Mouse (Mus musculus) ovary, postnatal 10 days (tissue): ENCODE measurements around the gene Rtbdn.

Experiments
- DNase-seq: peaks from one replicate; pipeline ENCODE4 v3.0.0; 2022; ENCODE audit warnings: low spot score

Rtbdn gene

GRCm38 (mm10) chr8:84980622-84981358, 34.0 kb downstream of the Rtbdn start:
- DNase-seq: no peak

GRCm38 (mm10) chr8:84981644-84982498, 35.1 kb downstream of the Rtbdn start:
- DNase-seq: no peak

GRCm38 (mm10) chr8:84982499-84983011, 35.8 kb downstream of the Rtbdn start:
- no peak for DNase-seq

- no peak for DNase-seq
These were observed 37.7 kb downstream of the Rtbdn start for GRCm38 (mm10) chr8:84984294-84985048.

- DNase-seq: no peak
These were observed 38.4 kb downstream of the Rtbdn start for GRCm38 (mm10) chr8:84985049-84985683.

- no peak for DNase-seq
These were observed 39.0 kb downstream of the Rtbdn start for GRCm38 (mm10) chr8:84985684-84986378.

- DNase-seq: no peak
These were observed 39.7 kb downstream of the Rtbdn start for GRCm38 (mm10) chr8:84986379-84986945.

- DNase-seq: no peak
These were observed 40.6 kb downstream of the Rtbdn start for GRCm38 (mm10) chr8:84987388-84987787.

- DNase-seq: no peak
These were observed 41.1 kb downstream of the Rtbdn start for GRCm38 (mm10) chr8:84987903-84988302.

GRCm38 (mm10) chr8:84989311-84989731, 42.5 kb downstream of the Rtbdn start:
- DNase-seq: no peak

GRCm38 (mm10) chr8:84989810-84990209, 43.0 kb downstream of the Rtbdn start:
- DNase-seq: peak; percentile 86

GRCm38 (mm10) chr8:84990349-84990748, 43.6 kb downstream of the Rtbdn start, which contains the start of gene Hook2:
Hook2 (plus strand) TSS chr8:84990603.
- peak; percentile 79 for DNase-seq

GRCm38 (mm10) chr8:84990836-84991235, 44.0 kb downstream of the Rtbdn start:
- DNase-seq: no peak

- no peak for DNase-seq
These were observed 47.6 kb downstream of the Rtbdn start for GRCm38 (mm10) chr8:84994375-84994774.

- no peak for DNase-seq
These were observed 48.9 kb downstream of the Rtbdn start for GRCm38 (mm10) chr8:84995680-84996079.

- DNase-seq: no peak
These were observed 50.2 kb downstream of the Rtbdn start for GRCm38 (mm10) chr8:84996978-84997377.

- DNase-seq: no peak
These were observed 51.0 kb downstream of the Rtbdn start for GRCm38 (mm10) chr8:84997649-84998295.
